Mouse (Mus musculus) kidney, postnatal 25 days (tissue): ENCODE measurements around the gene Gm20388.

ENCODE experiments used
- DNase-seq, 2 experiments: peaks; one replicate each; pipeline ENCODE4 v3.0.0; 2021; ENCODE audit warnings: mixed read lengths in 2 of 2

The Gm20388 gene

DNA sequence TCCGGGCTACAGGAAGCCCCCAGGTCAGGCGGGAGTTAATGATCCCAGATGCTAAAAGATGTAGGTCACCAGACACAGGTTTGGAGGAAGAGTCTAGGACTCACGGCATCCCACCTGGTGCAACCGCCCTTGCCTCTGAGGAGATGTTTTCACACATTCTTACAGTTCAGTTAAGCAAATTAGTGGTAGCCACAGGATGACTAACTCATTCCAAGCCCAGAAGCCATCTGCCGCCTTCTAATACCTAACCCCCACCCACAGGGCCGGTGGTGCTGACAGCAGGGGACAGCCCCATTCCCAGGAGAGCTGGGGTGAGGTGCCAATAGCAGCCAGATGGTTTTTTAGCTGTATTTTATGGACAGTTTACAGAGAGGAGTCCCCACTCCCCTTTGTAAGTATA lies 2375.1 kb downstream of the Gm20388 start:
- no peak for DNase-seq

DNA sequence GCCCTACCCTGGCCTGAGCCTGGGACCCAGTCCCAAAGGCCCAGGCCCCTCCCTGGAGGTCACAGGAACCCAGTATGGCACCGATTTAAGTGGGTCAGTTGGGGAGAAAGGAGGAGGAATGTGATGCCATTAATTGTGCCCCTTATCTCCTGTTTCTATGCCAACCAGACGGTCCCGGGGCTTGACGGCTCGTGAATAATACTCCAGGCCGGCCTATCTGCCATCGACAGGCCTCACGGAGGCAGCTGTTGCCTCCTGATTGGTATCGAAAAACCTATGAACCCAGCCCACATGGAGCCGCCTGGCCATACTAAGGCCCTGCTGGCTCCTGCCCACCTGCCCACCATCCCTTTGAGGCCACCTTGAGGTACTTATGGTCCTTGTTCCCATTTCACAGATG lies 2376.3 kb downstream of the Gm20388 start:
- no peak for DNase-seq

DNA sequence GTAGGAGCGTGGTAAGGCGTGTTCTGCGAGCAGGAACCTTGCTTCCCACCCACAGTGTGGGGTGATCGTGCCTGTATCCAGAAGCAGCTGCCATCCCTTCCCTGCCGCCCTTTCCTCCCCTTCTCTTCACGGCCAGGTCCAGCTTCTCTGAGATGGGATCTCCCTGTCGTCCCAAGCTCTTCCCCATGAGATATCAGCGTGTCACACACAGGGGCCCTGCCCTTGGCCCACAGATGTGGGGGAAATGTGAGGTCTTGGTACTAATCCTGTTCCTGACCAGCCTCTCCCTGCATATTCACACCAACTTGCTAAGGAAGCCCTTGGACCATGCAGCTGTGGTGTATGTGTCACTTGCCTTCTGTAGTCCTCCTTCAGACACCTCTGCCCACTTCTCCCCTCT lies 2377.1 kb downstream of the Gm20388 start:
- no peak for DNase-seq

DNA sequence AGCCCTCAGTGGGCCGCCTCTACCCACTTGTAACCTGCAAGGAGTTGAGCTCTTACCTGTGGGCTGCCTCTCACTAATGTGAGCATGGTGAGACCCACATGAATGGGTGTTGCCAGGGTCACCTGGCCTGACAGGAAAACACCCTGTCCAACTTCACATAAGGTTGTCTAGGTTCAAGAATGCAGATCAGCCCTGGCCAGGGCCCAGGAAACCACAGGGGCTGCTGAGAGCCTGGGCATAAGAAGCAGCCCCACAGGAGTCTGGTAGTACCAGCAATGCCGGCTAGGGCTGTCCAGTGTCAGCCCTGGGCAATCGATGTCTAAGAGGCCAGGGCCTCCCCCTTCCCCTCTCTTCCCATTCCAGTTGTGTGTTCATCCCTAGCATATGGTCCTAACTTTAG lies 2377.7 kb downstream of the Gm20388 start:
- no peak for DNase-seq

- no peak for DNase-seq
Observed at GRCm38 (mm10) chr8:122291075-122291474, 2380.4 kb downstream of the Gm20388 start.

DNA sequence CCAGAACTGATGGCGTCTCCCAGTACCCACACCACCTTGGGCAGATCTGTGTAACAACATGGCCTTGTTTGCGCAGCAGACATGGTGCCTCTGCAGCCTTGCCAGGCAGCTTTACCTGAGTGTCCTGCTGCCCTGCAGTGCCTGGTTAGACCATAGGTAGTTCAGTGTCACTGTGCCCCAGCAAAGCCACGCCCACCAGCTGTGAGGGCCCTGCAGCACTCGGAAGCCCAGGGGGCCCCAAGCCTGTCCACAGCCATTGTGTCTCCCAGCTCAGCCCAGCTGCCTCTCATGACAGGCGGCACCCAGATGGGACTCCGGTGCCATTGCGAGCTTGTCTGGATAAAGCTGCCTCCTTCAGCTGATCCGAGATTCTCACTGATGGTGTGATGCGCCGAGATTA lies 2380.9 kb downstream of the Gm20388 start:
- no peak for DNase-seq

- DNase-seq = no peak
Observed at GRCm38 (mm10) chr8:122293484-122293883, 2382.8 kb downstream of the Gm20388 start.

GRCm38 (mm10) chr8:122294273-122294683 lies 2383.6 kb downstream of the Gm20388 start:
- peak; percentile 83 to 93 for DNase-seq

DNA sequence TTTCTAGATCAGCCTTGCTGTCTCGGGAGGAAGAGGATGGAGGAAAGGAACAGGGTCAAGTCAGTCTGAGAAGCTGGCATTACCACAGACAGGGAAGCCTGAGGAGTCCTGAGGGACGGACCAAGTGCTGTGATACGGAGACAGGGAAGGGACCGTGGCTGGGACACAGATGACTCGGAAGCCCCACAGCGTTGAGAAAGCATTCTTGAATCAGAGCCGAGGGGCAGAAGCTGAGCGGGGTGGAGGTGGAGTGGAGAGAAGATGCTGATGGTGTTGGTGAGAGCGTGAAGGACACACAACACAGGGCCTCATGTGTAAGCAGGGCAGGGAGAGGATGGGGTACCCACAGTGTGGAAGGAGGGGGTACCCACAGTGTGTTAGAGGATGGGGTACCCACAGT lies 2384.7 kb downstream of the Gm20388 start:
- DNase-seq = no peak

- DNase-seq = peak; percentile 16 to 55
Observed at GRCm38 (mm10) chr8:122296173-122297001, 2385.7 kb downstream of the Gm20388 start.

- DNase-seq = no peak
Observed at GRCm38 (mm10) chr8:122299581-122300254, 2389.1 kb downstream of the Gm20388 start.

GRCm38 (mm10) chr8:122301081-122301480 lies 2390.4 kb downstream of the Gm20388 start:
- DNase-seq = no peak

DNA sequence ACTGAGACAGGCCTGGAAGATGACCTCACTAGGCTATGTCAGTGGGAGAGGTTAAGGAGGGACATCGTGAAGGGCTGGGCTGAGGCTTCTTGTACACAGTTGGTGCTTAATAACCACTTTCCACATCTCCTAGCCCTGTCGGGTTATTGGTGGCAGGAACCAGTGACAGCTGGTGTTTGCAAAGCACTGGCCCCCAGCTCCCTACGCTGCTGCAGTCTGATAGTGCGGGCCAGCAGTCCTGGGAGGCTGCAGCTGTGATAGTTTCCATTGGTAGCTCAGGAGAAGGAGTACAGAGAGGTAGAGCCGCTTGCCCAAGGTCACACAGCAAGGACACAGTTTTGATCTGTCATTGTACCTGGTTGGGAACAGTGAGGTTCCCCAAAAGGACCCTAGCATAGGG lies 2391.2 kb downstream of the Gm20388 start:
- no peak for DNase-seq

- DNase-seq = no peak
Observed at GRCm38 (mm10) chr8:122303451-122303850, 2392.8 kb downstream of the Gm20388 start.

- DNase-seq = no peak
Observed at GRCm38 (mm10) chr8:122304058-122304457, 2393.4 kb downstream of the Gm20388 start.

GRCm38 (mm10) chr8:122306660-122307399 lies 2396.2 kb downstream of the Gm20388 start:
- peak; percentile 51 to 76 for DNase-seq

GRCm38 (mm10) chr8:122307836-122308235 lies 2397.2 kb downstream of the Gm20388 start:
- DNase-seq = no peak

DNA sequence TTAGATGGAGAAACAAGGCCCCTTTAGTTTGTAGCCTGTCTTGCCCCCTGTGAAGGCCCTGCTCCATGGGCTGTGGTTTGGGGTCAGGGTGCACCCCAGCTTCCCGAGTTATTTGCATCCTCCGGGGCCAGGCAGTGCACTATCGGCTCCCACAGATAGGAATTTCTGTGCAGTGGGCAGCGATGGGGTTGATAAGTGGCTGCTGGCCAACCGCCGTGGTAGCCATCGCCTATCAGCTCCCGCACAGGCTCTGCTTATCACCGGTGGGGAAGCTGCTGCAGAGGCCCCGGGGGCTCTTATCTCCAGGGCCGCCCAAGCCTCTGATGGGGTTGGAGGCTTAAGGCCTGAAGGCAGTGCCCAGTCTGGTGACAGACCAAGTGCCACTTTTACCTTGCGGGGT lies 2398.6 kb downstream of the Gm20388 start:
- no peak for DNase-seq

DNA sequence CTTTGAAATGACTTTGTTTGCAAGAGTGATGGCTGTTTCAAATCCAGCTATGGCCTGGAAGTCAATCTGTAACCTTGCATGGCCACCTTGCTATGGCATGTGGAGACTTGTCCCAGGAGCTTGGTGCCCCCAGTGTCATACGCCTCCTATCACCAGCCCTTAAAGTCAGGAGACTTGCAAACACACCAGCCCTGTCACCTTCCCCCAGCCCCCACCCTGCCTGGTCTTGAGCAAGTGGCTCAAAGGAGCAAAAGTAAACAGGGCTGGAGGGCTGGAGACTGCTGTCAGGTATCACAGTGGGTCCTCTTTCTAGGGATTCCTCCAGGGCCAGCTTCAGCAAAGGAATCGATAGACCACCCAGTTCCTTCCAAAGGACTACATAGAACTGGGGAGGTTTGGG lies 2400.5 kb downstream of the Gm20388 start:
- no peak for DNase-seq

GRCm38 (mm10) chr8:122312553-122312952 lies 2401.9 kb downstream of the Gm20388 start:
- DNase-seq = no peak

- no peak for DNase-seq
Observed at GRCm38 (mm10) chr8:122313310-122313709, 2402.7 kb downstream of the Gm20388 start.

DNA sequence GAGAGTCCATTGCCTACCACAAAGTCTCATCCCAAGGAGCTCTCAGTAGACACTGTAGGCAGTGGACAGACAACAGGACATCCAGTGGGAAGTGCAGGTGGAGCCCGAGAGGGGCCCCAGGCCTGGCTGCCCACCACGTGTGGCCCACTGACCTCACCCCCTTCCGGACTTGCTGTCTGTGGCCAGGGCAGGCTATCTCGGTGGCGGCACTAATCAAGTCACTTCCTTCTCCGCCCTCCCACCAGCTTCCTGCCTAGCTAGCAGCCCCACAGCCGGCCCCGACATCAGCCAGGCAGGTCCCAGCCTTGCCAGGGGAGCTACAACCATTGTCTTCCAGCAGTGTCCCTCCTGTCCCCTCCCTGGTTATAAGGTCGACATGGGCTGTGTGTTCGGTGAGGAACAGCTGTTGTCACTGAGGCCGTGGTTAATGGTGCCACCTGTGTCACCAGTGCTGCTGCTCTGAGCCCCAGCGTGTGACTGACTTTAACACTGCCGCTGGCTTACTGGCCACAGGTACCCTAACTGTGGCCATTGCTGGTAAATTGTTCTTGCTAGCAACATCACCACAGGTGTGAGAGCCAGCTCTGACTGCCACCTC lies 2404.4 kb downstream of the Gm20388 start:
- DNase-seq = peak; percentile 51 to 82

DNA sequence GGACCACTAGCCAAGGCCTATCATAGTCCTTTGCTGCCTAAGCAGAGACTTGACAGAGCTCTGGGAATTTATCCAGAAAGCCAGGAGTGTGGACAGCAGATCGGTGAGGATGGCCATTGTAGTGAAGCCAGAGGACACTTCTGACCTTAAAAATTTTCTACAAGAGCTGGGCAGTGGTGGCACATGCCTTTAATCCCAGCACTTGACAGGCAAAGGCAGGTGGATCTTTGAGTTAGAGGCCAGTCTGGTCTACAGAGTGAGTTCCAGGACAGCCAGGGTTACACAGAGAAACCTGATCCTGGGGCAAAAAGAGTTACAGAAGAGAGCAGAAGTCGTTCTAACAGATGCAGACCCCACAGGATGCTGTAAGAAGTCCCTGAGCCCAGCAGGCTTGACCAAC lies 2405.8 kb downstream of the Gm20388 start:
- DNase-seq = no peak
